Mouse (Mus musculus) midbrain, postnatal 0 days (tissue): ENCODE data around the gene Prrt4. TPM values are rescaled to one million over a fixed set of nuclear protein-coding genes. Genes with fewer than 3 reads are reported as not detected.
"Not testable (repeated sequence)": the region's sequence is repeated elsewhere in the genome, so short reads cannot be mapped to it uniquely, and the experiment has no call there.

Experiments
- ATAC-seq: fragments of 200-750 bp; cut with Nextera tagmentation; 2 replicates; pipeline ENCODE4 v1.8.0; 2017; ENCODE audit warnings: moderate number of reproducible peaks, mild to moderate bottlenecking, moderate TSS enrichment, moderate library complexity; ENCODE audit not compliant: low FRiP score
- DNase-seq: peaks from one replicate; pipeline ENCODE4 v3.0.0-alpha.2; 2015; ENCODE audit warnings: low spot score
- H3K27ac ChIP-seq: fragments of 300-500 bp; sonication (generic); 2 replicates; pipeline ENCODE4 v1.5.1; 2014; ENCODE audit warnings: low read depth, mild to moderate bottlenecking, low read length, mixed read lengths
- H3K27me3 ChIP-seq: fragments of 300-500 bp; sonication (generic); 2 replicates; pipeline ENCODE4 v1.6.1; 2014; ENCODE audit warnings: low read length, control low read depth, mixed read lengths; ENCODE audit not compliant: insufficient read depth
- H3K36me3 ChIP-seq: fragments of 300-500 bp; sonication (generic); 2 replicates; pipeline ENCODE4 v1.6.1; 2014; ENCODE audit warnings: low read length, control low read depth, mixed read lengths; ENCODE audit not compliant: insufficient read depth
- H3K4me1 ChIP-seq: fragments of 300-500 bp; sonication (generic); 2 replicates; pipeline ENCODE4 v1.6.1; 2014; ENCODE audit warnings: mild to moderate bottlenecking, control low read depth, antibody characterized with exemption, low read length, mixed read lengths; ENCODE audit not compliant: insufficient read depth
- H3K4me2 ChIP-seq: fragments of 300-500 bp; sonication (generic); 2 replicates; pipeline ENCODE4 v1.6.1; 2014; ENCODE audit warnings: low read depth, mild to moderate bottlenecking, low read length, mixed read lengths; ENCODE audit not compliant: poor library complexity, severe bottlenecking
- H3K4me3 ChIP-seq: fragments of 300-500 bp; sonication (generic); 2 replicates; pipeline ENCODE4 v1.5.1; 2014; ENCODE audit warnings: low read depth, mild to moderate bottlenecking, low read length, moderate library complexity
- H3K9ac ChIP-seq: fragments of 300-500 bp; sonication (generic); replicated peaks from 2 replicates; pipeline ENCODE4 v1.6.1; 2014; ENCODE audit warnings: mild to moderate bottlenecking, low read length, moderate library complexity, mixed read lengths; ENCODE audit not compliant: poor library complexity, severe bottlenecking
- H3K9me3 ChIP-seq: fragments of 300-500 bp; sonication (generic); 2 replicates; pipeline ENCODE4 v1.6.1; 2016; ENCODE audit warnings: low read length, control low read depth
- CTCF ChIP-seq: IDR thresholded peaks from 2 replicates; pipeline ENCODE4 v1.5.1; 2016; ENCODE audit warnings: antibody characterized with exemption, mild to moderate bottlenecking
- WGBS: fragments of 180-500 bp; shearing (Covaris S2); extraction: QIAGEN DNeasy Blood & Tissue Kit; methylation state at CpG from one replicate; pipeline ENCODE4 v1.1.7; 2014; 5-methylcytosine and 5-hydroxymethylcytosine counted together
- polyA plus RNA-seq: library from polyadenylated mRNA; unstranded; fragments of >200 nt; fragmentation: Nextera tagmentation; extraction: Ambion mirVana; gene quantifications from 2 replicates; pipeline ENCODE4 v1.2.1, GENCODE M21; 2015
- total RNA-seq: library from RNA; depleted of rRNA; stranded (reverse); fragments of >200 nt; gene quantifications from 2 replicates; pipeline ENCODE4 v1.2.3, GENCODE M21; 2014

The Prrt4 gene
- total and polyA plus RNA-seq, 2 experiments from 2014 or later: 15.4 to 40.2 TPM

DNA sequence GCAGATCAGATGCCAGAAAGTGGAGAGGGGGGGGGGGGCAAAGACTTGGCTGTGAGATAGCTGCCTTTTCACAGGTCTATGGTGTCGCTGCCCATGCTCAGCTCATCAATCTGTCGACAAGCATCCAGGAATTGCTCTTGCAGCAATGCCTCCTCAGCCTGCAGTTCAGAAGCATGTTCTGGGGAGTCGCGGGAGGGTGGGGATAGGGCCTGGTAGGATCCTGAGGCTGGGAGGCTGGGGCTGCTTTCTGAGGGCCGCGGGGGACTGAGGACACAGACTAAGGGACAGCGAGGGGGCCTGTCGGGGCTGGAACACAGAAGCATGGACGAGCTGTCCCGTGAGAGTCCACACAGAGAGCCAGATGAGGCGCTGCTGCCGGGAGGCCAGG is 9.7 kb downstream of the Prrt4 start:
- Histone ChIP-seq H3K9ac (peak overlapping the region; percentile 57; the same call in 1 of the 2 replicates), H3K27ac (no peak overlapping the region), H3K9me3 (no peaks in the 10 kb centered on the region), H3K4me3 (no peak overlapping the region), H3K27me3 (peaks cover 21% of the 10 kb centered on the region), H3K4me2 (peak overlapping the region; percentile 88; the same call in 1 of the 2 replicates), H3K4me1 (0 out of 2 replicates have a peak, but pooled peaks cover 5% of the 10 kb centered on the region), H3K36me3 (0 out of 2 replicates have a peak, but pooled peaks cover 8% of the 10 kb centered on the region)
- TF ChIP-seq CTCF: no peak
- 15% methylated on average over 12 of the region's 12 CpGs for WGBS
- DNase-seq: no peak
- no peak for ATAC-seq

DNA sequence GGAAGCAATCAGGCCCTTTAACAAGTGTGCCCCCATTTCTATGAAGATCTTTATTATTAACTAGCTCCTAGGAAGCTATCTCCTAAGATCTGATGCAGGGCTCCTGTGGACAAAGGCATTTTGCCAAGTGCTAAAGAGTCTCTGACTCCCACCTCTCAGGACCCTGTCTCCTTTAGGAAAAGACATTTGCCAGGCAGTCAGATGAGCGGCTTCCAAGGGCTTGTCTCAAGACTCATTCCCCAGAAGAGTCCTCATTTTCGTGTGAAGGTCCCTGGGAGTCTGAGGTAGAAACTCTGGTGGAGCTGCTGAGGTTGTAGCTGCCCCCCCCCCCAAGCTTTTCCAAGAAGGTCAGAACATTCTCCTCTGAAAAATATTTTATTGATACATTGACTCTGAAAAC is 10.5 kb downstream of the Prrt4 start:
- H3K27me3 ChIP-seq: peaks cover 21% of the 10 kb centered on the region
- no peaks in the 10 kb centered on the region for H3K9me3 ChIP-seq

DNA sequence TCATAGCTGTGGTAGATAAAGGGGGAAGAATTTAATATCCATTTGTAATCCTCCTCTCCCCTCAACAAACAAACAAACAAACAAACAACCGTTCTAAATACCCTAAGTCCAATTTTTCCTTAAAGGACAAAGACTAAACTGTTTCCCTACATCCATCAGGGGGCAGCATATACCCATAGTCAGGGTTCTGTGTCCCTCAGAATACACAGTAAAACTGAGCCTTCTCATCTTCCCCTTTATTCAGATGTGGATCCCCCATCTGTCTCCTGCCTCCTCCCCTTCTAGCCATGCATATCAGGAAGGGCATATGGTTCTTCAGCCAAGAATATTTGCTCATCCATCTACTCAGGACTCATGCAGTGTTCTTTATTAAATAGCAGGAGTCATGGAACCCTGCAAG is 13.2 kb downstream of the Prrt4 start:
- peaks cover 11% of the 10 kb centered on the region; the same call in 1 of the 2 replicates for H3K4me1 ChIP-seq
- 0 out of 2 replicates have a peak, but pooled peaks have one; percentile 29 for ATAC-seq

More for the DNA sequence above, 10.5 kb downstream of the Prrt4 start:
- Histone ChIP-seq H3K4me2 (no peak overlapping the region), H3K4me3 (no peak overlapping the region), H3K4me1 (0 out of 2 replicates have a peak, but pooled peaks cover 6% of the 10 kb centered on the region), H3K9ac (no peak overlapping the region), H3K27ac (no peak overlapping the region), H3K36me3 (0 out of 2 replicates have a peak, but pooled peaks cover 8% of the 10 kb centered on the region)
- WGBS: 69% methylated on average over 2 of the region's 2 CpGs
- DNase-seq (no peak), ATAC-seq (no peak)
- no peak for TF ChIP-seq CTCF

DNA sequence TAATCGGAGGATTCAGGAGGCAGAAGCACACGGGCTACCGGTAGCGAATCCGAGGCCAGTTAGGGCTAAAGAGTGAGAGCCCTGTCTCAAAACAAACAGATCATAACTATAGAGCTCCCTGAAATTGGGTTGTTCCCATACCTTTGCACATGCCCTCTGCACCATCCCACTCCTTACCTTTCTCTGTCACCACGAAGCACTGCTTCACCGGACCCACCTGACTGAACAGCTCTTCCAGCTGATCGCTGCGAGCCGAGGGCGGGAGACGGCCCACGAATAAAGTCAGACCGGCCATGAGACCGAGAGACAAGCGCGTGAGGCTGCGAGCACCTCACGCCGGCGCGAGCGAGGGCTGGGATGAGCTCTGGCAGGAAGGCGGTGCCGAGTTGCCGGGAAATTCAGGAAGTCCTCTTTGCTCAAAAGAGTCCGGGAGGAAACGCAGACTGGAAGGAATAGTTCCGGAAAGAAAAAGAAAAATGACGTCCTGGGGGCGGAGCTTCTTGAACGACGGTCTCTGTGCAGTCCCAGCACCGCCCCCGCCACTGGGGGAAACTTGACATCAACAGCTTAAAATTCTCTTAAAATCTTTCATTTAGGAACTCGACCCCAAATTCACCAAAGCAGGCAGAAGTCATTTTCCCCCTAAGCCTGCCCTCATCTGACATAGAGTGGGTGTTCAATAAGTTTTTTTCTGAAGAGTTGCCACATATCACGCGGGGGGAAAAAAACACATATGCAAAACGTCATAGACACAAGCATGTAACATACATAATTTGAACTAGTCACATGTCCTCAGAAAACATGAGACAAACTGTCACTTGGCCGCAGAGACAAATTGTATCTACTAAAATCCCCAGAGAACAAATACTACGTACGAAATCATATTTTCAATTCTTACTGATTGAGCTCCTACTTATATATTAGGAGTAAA is 14.8 kb downstream of the Prrt4 start, which contains the start of gene Rbm28:
Gene Rbm28 (minus strand): TSS at position 693 of the 931 bp plus-strand sequence.
- DNase-seq (peak; percentile 95), ATAC-seq (peak; percentile 79)
- Histone ChIP-seq H3K4me2 (peak within 1 kb of the TSS; percentile 92), H3K9me3 (no peaks in the 10 kb centered on the region), H3K4me3 (peak within 1 kb of the TSS; percentile 74), H3K36me3 (no peaks in the 10 kb centered on the region; the same call in 1 of the 2 replicates), H3K27ac (peak within 1 kb of the TSS; percentile 69), H3K27me3 (peaks cover 3% of the 10 kb centered on the region; the same call in 1 of the 2 replicates), H3K9ac (peak within 1 kb of the TSS; percentile 73), H3K4me1 (peaks cover 5% of the 10 kb centered on the region; the same call in 1 of the 2 replicates)
- TF ChIP-seq CTCF: peak; percentile 17; the same call in 1 of the 2 replicates
- WGBS: 8% methylated on average over 42 of the region's 42 CpGs

More for the DNA sequence above, 13.2 kb downstream of the Prrt4 start:
- no peak overlapping the region for H3K4me3 ChIP-seq
- H3K9ac ChIP-seq: no peak overlapping the region
- no peaks in the 10 kb centered on the region for H3K9me3 ChIP-seq
- H3K4me2 ChIP-seq: no peak overlapping the region
- 14% methylated on average over 1 of the region's 1 CpGs for WGBS
- 0 out of 2 replicates have a peak, but pooled peaks cover 3% of the 10 kb centered on the region for H3K36me3 ChIP-seq
- H3K27ac ChIP-seq: no peak overlapping the region; the same call in 1 of the 2 replicates
- peak; percentile 92 for DNase-seq
- peaks cover 9% of the 10 kb centered on the region; the same call in 1 of the 2 replicates for H3K27me3 ChIP-seq
- peak; percentile 89 for TF ChIP-seq CTCF

DNA sequence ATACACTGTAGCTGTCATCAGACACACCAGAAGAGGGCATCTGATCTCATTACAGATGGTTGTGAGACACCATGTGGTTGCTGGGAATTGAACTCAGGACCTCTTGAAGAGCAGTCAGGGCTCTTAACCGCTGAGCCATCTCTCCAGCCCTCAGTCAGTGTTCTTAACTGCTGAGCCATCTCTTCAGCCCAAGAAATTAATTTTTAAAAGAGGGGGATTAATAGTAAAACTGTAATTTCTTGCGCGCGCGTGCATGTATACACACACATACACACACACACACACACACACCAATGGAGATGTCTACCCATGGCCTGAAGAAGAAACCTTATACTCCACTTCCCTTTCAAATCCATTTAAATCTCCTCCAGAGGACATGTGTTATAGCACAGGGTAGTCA is 18.1 kb downstream of the Prrt4 start:
- peaks cover 26% of the 10 kb centered on the region for H3K36me3 ChIP-seq

More for the DNA sequence above, 18.1 kb downstream of the Prrt4 start:
- not testable (repeated sequence) for H3K9me3 ChIP-seq, H3K27me3 ChIP-seq, H3K4me1 ChIP-seq, H3K4me2 ChIP-seq, ATAC-seq, H3K9ac ChIP-seq, DNase-seq, H3K4me3 ChIP-seq, H3K27ac ChIP-seq
- 98% methylated on average over 5 of the region's 5 CpGs for WGBS
